Mouse (Mus musculus): Measurements from ENCODE around the gene H2-Oa.

GRCm38 (mm10) chr17:34124649-34125048 is 32.5 kb downstream of the H2-Oa start:
- no peak for TF ChIP-seq CTCF (IDR thresholded peaks at IDR 0.05; ENCODE audit: low read depth)
- TF ChIP-seq EP300 (optimal IDR thresholded peaks at IDR 0.05): no peak
